Mouse (Mus musculus) frontal cortex, adult (tissue): ENCODE data around the gene Ephb4.

Experiments used
- ATAC-seq: cut with Nextera tagmentation; 2 replicates; pipeline ENCODE4 v1.9.2; 2017; ENCODE audit warnings: mild to moderate bottlenecking, moderate library complexity, mixed read lengths; ENCODE audit not compliant: low TSS enrichment

Gene Ephb4

GRCm38 (mm10) chr5:137349384-137350204 is at the start of gene Ephb4:
Gene Ephb4 (plus strand): TSS chr5:137350109.
- ATAC-seq: peak; percentile 52; the same call in 1 of the 2 replicates

GRCm38 (mm10) chr5:137301253-137301652 is 48.7 kb upstream of the Ephb4 start:
- ATAC-seq: no peak

DNA sequence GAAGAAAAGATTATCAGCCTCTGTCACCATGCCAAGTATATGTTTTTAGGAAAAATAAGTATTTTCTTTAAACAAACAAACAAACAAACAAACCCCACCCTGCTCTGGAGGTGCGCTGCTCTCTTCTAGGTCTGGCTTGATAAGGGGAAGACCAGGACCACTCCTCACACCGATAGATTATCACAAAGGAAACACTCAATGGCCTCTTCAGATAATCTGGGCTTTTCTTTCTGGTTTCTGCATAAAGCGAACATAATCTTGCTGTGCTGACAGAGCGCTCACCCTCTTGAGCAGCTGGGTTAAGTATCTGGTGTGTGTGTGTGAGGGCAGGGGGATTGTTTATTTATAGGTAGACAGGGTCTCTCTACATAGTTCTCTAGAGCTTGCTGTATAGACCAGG is 46.3 kb upstream of the Ephb4 start:
- ATAC-seq: no peak

DNA sequence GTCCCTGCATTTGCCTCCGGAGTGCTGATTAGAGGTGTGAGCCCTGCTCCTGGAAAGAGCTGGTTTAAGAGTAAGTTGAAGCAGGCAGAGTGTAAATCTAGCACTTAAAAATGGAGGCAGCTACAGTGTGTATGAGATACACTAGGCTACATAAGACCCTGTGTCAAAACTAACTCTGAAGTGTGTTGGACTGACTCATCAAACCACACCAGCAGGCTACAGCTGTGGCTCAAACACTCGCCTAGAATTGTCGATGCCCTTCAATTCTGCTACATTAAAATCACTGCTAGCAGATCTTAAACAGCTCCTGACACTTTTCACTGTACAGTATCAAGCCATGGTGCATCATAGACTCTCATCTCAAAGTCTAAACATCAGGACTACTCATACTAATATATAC is 45.7 kb upstream of the Ephb4 start:
- no peak for ATAC-seq

DNA sequence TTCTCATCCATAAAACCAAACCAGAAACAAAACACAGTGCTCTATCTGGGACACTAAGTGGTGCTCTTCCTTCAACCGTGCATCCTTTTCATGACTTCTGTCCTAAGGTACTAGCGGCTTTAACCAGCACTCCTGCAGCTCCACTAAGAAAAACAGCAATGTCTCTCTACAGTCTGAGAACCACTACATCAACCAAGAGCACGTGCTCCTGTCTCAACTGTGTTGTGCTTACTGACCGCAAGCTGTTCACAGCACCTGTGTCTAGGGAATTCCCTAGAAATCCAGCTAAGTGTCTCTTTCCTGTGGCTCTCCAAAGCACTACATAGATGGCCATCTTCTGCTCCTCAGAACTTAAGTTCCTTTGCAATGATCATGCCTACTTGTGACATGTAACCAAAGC is 45.1 kb upstream of the Ephb4 start:
- ATAC-seq: no peak

DNA sequence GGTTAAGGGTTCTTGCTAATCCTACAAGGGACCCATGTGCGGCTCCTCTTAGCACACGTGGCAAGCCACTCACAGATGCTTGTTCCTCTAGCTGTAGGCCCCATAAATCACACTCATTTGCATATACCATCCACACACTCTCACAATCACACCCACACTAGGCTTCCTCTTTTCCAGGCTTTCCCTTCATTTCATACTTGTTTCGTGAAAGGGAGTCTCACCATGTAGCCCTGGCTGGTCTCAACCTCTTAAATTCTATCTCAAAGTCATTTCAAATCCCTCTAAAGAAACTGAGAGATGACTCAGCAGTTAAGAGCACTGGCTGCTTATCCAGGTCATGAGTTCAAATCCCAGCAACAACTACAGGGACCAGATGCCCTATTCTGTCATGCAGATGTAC is 44.1 kb upstream of the Ephb4 start:
- ATAC-seq: peak; percentile 42; the same call in 1 of the 2 replicates

GRCm38 (mm10) chr5:137306439-137307005 is 43.4 kb upstream of the Ephb4 start:
- ATAC-seq: no peak

GRCm38 (mm10) chr5:137307071-137307912 is 42.6 kb upstream of the Ephb4 start, which contains the start of gene Srrt:
Gene Srrt (minus strand): TSS chr5:137307674.
- ATAC-seq: peak; percentile 77

DNA sequence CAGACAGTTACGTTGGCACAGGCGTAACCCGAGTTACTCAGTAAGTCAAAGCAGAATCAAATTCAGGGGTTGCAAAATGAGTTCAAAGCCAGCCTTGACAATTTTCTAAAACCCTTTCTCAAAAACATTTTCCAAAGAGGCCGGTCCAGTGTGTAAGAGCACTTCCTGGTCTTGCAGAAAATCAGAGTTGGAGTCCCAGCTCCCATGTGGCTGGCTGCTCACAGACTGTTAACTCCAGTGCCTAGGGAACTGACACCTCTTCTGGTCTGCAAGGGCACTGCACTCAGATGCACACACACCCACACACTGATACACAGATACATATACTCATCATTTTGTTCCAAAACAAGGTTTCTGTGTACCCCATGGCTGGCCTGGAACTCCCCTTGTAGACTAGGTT is 41.6 kb upstream of the Ephb4 start:
- no peak for ATAC-seq

- no peak for ATAC-seq
These were observed 36.3 kb upstream of the Ephb4 start for GRCm38 (mm10) chr5:137313466-137314192.

GRCm38 (mm10) chr5:137314193-137315083 is 35.5 kb upstream of the Ephb4 start, which contains the start of gene Trip6:
Gene Trip6 (minus strand): TSS chr5:137314404.
- ATAC-seq: peak; percentile 76

GRCm38 (mm10) chr5:137315084-137315903 is 34.6 kb upstream of the Ephb4 start:
- no peak for ATAC-seq

GRCm38 (mm10) chr5:137317361-137317760 is 32.5 kb upstream of the Ephb4 start:
- ATAC-seq: no peak

- no peak for ATAC-seq
These were observed 31.3 kb upstream of the Ephb4 start for GRCm38 (mm10) chr5:137318570-137318969.

DNA sequence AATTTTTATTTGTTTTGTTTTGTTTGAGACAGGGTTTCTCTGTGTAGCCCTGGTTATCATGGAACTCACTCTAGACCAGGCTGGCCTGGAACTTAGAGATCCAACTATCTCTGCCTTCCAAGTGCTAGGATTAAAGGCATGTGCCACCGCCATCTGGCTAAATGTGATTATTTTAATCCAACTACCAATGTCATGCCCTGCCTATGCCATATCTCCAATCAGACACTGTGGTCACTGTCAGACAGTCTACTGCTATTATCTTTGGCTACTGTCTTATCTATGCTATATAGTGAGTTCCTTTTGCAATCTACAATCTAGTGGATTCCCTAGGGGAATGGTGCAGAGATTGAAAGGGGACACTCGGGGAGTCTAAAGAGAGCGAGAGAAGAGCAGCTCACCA is 28.9 kb upstream of the Ephb4 start:
- no peak for ATAC-seq

- ATAC-seq: no peak
These were observed 19.0 kb upstream of the Ephb4 start for GRCm38 (mm10) chr5:137330910-137331309.

- no peak for ATAC-seq
These were observed 16.9 kb upstream of the Ephb4 start for GRCm38 (mm10) chr5:137332857-137333511.

DNA sequence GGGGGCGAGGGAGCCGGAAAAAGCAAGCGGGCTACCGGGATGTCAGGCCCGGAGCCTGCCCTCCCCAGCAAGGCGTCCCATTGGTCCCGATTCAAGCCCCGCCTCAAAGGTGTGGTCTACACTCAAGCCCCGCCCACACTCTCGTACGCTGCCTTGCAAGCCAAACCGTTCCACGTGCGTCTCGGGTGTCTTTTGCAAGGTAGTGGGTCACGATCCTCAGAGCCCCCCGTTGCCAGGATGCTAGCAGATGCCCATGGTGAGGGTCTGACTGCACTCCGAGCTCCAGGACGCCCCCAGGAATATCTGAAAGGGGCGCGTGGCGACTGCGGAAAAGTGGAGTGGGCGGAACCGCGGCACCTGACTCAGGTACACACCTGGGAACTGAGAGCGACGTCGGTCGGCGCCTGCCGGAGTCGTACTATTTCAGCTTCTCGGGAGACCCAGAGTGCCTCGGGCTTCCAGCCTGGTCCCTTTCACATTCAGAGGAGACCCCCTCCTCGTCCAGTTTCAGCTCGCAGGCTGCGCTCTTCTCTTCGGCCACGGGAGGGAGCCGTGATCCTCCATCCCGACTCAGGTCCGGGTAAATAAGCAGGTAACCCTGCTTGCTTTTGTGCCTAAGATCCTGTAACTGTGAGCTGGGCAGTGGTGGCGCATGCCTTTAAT is 16.3 kb upstream of the Ephb4 start, which contains the start of gene Slc12a9:
Gene Slc12a9 (minus strand): TSS at position 86 of the 663 bp plus-strand sequence.
- ATAC-seq: peak; percentile 83
